Mouse (Mus musculus) kidney, embryonic 14.5 days (tissue): ENCODE data around the gene Arl3. TPM values are rescaled to one million over a fixed set of nuclear protein-coding genes. Genes with fewer than 3 reads are reported as not detected.

Experiments used
- ATAC-seq: fragments of 200-750 bp; cut with Nextera tagmentation; 2 replicates; pipeline ENCODE4 v1.8.0; 2017; ENCODE audit warnings: moderate number of reproducible peaks, mild to moderate bottlenecking, moderate TSS enrichment, moderate library complexity; ENCODE audit not compliant: low FRiP score, low TSS enrichment
- H3K27ac ChIP-seq: fragments of 300-500 bp; sonication (generic); 2 replicates; pipeline ENCODE4 v1.5.1; 2014; ENCODE audit warnings: low read depth, mild to moderate bottlenecking, low read length, moderate library complexity, mixed read lengths
- H3K27me3 ChIP-seq: fragments of 300-500 bp; sonication (generic); 2 replicates; pipeline ENCODE4 v1.6.1; 2014; ENCODE audit warnings: mild to moderate bottlenecking, low read length; ENCODE audit not compliant: control insufficient read depth, insufficient read depth
- H3K36me3 ChIP-seq: fragments of 300-500 bp; sonication (generic); 2 replicates; pipeline ENCODE4 v1.6.1; 2014; ENCODE audit warnings: low read length, mixed read lengths; ENCODE audit not compliant: control insufficient read depth, insufficient read depth
- H3K4me1 ChIP-seq: fragments of 300-500 bp; sonication (generic); 2 replicates; pipeline ENCODE4 v1.6.1; 2014; ENCODE audit warnings: low read length, mixed read lengths; ENCODE audit not compliant: control insufficient read depth, insufficient read depth
- H3K4me2 ChIP-seq: fragments of 300-500 bp; sonication (generic); replicated peaks from 2 replicates; pipeline ENCODE4 v1.6.1; 2014; ENCODE audit warnings: low read depth, mild to moderate bottlenecking, low read length
- H3K4me3 ChIP-seq: fragments of 300-500 bp; sonication (generic); 2 replicates; pipeline ENCODE4 v1.5.1; 2014; ENCODE audit warnings: mild to moderate bottlenecking, low read length
- H3K9ac ChIP-seq: fragments of 300-500 bp; sonication (generic); 2 replicates; pipeline ENCODE4 v1.6.1; 2014; ENCODE audit warnings: low read depth, mild to moderate bottlenecking, low read length, moderate library complexity
- H3K9me3 ChIP-seq: fragments of 300-500 bp; sonication (generic); 2 replicates; pipeline ENCODE4 v1.6.1; 2016; ENCODE audit warnings: low read length; ENCODE audit not compliant: control insufficient read depth
- WGBS: fragments of 180-500 bp; shearing (Covaris S2); extraction: QIAGEN DNeasy Blood & Tissue Kit; methylation state at CpG from one replicate; pipeline ENCODE4 v1.1.7; 2014; 5-methylcytosine and 5-hydroxymethylcytosine counted together
- polyA plus RNA-seq: library from polyadenylated mRNA; unstranded; fragments of >200 nt; fragmentation: Nextera tagmentation; extraction: Ambion mirVana; gene quantifications from 2 replicates; pipeline ENCODE4 v1.2.1, GENCODE M21; 2014

The Arl3 gene
- polyA plus RNA-seq, 1 experiment from 2014 or later, result 98.3 TPM

DNA sequence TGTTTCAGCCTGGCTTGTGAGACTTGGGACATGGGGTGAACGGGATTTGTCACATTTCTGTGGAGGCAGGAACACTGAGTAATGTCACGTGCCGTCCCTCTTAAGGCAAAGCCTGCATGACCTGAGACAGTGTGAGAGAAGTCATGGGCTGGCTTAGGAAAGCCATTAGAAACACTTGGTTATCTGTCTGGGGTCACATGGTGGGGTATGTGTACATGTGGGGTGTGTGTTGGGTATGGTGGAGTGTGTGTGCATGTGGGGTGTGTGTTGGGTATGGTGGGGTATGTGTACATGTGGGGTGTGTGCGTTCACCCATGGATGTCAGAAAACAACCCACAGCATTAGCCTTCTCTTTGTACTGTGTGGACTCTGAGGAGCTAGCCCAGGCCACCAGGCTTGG is 22.6 kb downstream of the Arl3 start:
- H3K4me2 ChIP-seq, result no peak overlapping the region
- ATAC-seq, result no peak
- H3K9ac ChIP-seq, result no peak overlapping the region
- no peak overlapping the region for H3K27ac ChIP-seq
- H3K9me3 ChIP-seq, result no peaks in the 10 kb centered on the region
- H3K27me3 ChIP-seq, result no peaks in the 10 kb centered on the region
- peaks cover 42% of the 10 kb centered on the region for H3K36me3 ChIP-seq
- no peaks in the 10 kb centered on the region for H3K4me1 ChIP-seq
- WGBS, result 89% methylated on average over 4 of the region's 4 CpGs
- H3K4me3 ChIP-seq, result no peak overlapping the region

DNA sequence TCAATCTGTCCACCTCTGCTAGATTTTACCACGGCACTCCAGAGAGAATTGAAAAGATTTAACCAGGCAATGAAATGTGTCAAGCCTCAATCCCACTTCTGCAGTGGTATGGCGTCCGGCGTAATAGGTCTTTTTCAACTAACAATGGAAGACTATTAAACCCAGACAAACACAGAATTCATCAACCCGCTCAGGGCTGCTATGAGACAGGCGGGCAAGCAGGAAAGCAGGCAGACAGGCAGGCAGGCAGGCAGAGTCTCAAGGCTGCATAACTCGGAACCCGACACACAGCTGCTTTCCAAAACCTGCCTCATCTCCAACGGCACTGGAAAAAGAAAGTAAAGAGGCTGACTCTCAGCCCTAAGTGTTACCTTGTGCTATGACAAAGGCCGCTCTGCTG is 24.9 kb downstream of the Arl3 start:
- Histone ChIP-seq H3K4me2 (no peak overlapping the region), H3K9me3 (no peaks in the 10 kb centered on the region), H3K9ac (no peak overlapping the region), H3K27me3 (no peaks in the 10 kb centered on the region), H3K4me1 (no peaks in the 10 kb centered on the region), H3K4me3 (no peak overlapping the region), H3K36me3 (peaks cover 32% of the 10 kb centered on the region), H3K27ac (no peak overlapping the region)
- ATAC-seq, result no peak
- 88% methylated on average over 10 of the region's 10 CpGs for WGBS

DNA sequence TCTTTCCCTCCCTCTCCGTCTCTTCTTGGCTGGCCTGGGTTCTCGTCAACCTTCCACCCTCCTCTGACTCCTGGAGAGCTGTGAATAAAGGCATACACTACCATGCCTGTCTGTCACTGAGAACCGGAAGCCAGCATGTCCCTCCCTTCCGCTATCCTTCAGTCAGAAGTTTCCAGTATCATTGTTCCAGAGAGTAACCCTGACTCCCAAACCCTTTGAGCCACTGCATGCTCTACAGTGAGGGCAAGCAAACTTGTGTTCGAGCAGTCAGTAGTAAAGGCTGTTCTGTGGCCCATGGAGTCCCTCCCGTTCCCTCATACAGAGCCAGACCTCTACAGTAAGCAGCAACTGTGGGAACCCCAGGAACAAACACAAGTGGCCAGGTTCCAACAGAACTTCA is 25.4 kb downstream of the Arl3 start:
- no peaks in the 10 kb centered on the region for H3K4me1 ChIP-seq
- H3K9me3 ChIP-seq, result no peaks in the 10 kb centered on the region
- no peak overlapping the region for H3K4me2 ChIP-seq
- H3K27me3 ChIP-seq, result no peaks in the 10 kb centered on the region
- no peak for ATAC-seq
- WGBS, result 61% methylated on average over 6 of the region's 6 CpGs
- H3K4me3 ChIP-seq, result no peak overlapping the region
- no peak overlapping the region for H3K27ac ChIP-seq
- peaks cover 37% of the 10 kb centered on the region for H3K36me3 ChIP-seq
- H3K9ac ChIP-seq, result no peak overlapping the region

GRCm38 (mm10) chr19:46542750-46543149 is 30.2 kb downstream of the Arl3 start:
- Histone ChIP-seq H3K4me3 (no peak overlapping the region), H3K9ac (no peak overlapping the region), H3K4me1 (no peaks in the 10 kb centered on the region), H3K4me2 (no peak overlapping the region), H3K27ac (no peak overlapping the region), H3K36me3 (peaks cover 26% of the 10 kb centered on the region), H3K9me3 (no peaks in the 10 kb centered on the region), H3K27me3 (no peaks in the 10 kb centered on the region)
- WGBS, result 92% methylated on average over 8 of the region's 8 CpGs
- no peak for ATAC-seq

GRCm38 (mm10) chr19:46538213-46538612 is 34.8 kb downstream of the Arl3 start:
- peaks cover 27% of the 10 kb centered on the region for H3K36me3 ChIP-seq

DNA sequence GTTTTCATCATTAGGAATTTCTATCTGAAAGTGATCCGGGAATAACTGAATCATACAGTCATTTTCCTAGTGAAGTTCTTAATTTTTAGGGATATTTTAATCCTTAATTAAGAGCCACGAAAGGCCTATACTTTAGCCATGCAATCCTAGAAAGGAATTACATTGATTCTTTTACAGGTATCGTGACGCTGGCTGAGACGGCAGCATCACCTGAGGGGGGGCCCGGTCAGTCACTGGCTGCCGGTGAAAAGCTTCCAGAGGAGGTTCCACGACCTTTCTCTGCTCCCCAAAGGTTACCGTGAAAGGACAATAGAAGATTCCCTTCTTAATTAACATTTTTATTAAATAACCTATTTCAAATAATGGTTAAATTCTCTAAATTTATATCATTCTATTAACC is 35.6 kb downstream of the Arl3 start:
- ATAC-seq, result no peak
- 93% methylated on average over 9 of the region's 9 CpGs for WGBS
- H3K27ac ChIP-seq, result no peak overlapping the region

More at GRCm38 (mm10) chr19:46538213-46538612, 34.8 kb downstream of the Arl3 start:
- no peak overlapping the region for H3K27ac ChIP-seq
- ATAC-seq, result no peak
- no peaks in the 10 kb centered on the region for H3K27me3 ChIP-seq
- no peak overlapping the region for H3K4me3 ChIP-seq
- peaks cover 19% of the 10 kb centered on the region for H3K4me1 ChIP-seq
- no peak overlapping the region for H3K9ac ChIP-seq
- no peak overlapping the region for H3K4me2 ChIP-seq
- 86% methylated on average over 6 of the region's 6 CpGs for WGBS
- H3K9me3 ChIP-seq, result no peaks in the 10 kb centered on the region

GRCm38 (mm10) chr19:46534542-46535098 is 38.4 kb downstream of the Arl3 start:
- Histone ChIP-seq H3K4me1 (peaks cover 55% of the 10 kb centered on the region), H3K4me2 (no peak overlapping the region), H3K36me3 (peaks cover 3% of the 10 kb centered on the region; the same call in 1 of the 2 replicates), H3K9ac (no peak overlapping the region), H3K27ac (0 out of 2 replicates have a peak overlapping the region, but pooled peaks have one; percentile 32), H3K9me3 (no peaks in the 10 kb centered on the region), H3K4me3 (no peak overlapping the region), H3K27me3 (no peaks in the 10 kb centered on the region)
- ATAC-seq, result no peak
- 26% methylated on average over 6 of the region's 6 CpGs for WGBS

More for the DNA sequence above, 35.6 kb downstream of the Arl3 start:
- Histone ChIP-seq H3K9me3 (no peaks in the 10 kb centered on the region), H3K4me2 (no peak overlapping the region), H3K9ac (no peak overlapping the region), H3K4me1 (peaks cover 28% of the 10 kb centered on the region), H3K4me3 (no peak overlapping the region), H3K36me3 (peaks cover 22% of the 10 kb centered on the region), H3K27me3 (no peaks in the 10 kb centered on the region)

DNA sequence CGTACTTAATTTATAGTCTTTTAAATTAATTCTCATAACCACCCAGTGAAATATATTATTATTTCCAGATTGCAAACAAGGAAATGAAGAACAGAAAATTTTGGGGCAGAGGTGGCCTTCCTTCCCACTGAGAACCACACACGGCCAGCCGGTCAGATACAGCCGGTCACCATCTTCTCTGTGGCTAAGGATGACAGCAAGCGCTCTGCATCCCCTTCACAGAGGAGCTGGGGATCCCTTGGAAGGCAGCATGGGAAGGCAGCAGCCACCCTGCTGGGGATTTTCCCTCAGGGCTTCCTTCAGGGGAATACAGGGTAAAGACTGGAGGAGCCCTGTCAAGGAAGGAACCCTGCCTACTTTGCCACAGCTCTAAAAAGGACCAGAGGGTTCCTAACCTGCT is 39.5 kb downstream of the Arl3 start:
- H3K9ac ChIP-seq, result 0 out of 2 replicates have a peak overlapping the region, but pooled peaks have one; percentile 18
- H3K27ac ChIP-seq, result peak overlapping the region; percentile 91
- no peaks in the 10 kb centered on the region for H3K9me3 ChIP-seq
- no peak overlapping the region for H3K4me2 ChIP-seq
- peaks cover 66% of the 10 kb centered on the region for H3K4me1 ChIP-seq
- WGBS, result 34% methylated on average over 5 of the region's 5 CpGs
- no peaks in the 10 kb centered on the region for H3K27me3 ChIP-seq
- H3K4me3 ChIP-seq, result no peak overlapping the region
- ATAC-seq, result no peak
- peaks cover 3% of the 10 kb centered on the region; the same call in 1 of the 2 replicates for H3K36me3 ChIP-seq

- Histone ChIP-seq H3K27me3 (no peaks in the 10 kb centered on the region), H3K9ac (0 out of 2 replicates have a peak overlapping the region, but pooled peaks have one; percentile 12), H3K4me2 (peak overlapping the region; percentile 5; the same call in 1 of the 2 replicates), H3K27ac (peak overlapping the region; percentile 91), H3K36me3 (peaks cover 3% of the 10 kb centered on the region; the same call in 1 of the 2 replicates), H3K4me3 (no peak overlapping the region), H3K4me1 (peaks cover 71% of the 10 kb centered on the region), H3K9me3 (no peaks in the 10 kb centered on the region)
- ATAC-seq, result peak; percentile 45
- 13% methylated on average over 4 of the region's 4 CpGs for WGBS
Observed at GRCm38 (mm10) chr19:46533066-46533465, 39.9 kb downstream of the Arl3 start.
